Mouse (Mus musculus): ENCODE measurements around the gene Fyco1.

Gene Fyco1

DNA sequence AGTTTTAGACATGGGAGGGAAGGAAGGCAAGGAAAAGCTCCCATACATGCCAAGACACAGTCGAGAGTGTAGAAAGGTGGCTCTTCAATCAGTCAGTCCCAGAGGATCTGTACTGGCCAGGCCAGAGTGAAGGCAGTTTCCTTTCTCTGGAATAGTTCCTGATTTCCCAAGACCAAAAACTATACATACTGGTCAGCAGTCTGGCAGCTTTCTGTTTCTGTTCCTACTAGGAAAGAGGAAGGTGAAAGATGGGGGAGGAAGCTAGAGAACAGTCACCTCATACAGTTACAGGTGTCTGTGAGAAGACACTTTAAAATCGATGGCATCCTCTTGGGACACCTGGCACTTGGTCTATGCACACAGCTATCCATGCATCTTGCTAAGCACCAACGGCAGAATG lies 36.3 kb downstream of the Fyco1 start:
- DNase-seq (ENCODE audit: low spot score in 2 of 2), result no peak

DNA sequence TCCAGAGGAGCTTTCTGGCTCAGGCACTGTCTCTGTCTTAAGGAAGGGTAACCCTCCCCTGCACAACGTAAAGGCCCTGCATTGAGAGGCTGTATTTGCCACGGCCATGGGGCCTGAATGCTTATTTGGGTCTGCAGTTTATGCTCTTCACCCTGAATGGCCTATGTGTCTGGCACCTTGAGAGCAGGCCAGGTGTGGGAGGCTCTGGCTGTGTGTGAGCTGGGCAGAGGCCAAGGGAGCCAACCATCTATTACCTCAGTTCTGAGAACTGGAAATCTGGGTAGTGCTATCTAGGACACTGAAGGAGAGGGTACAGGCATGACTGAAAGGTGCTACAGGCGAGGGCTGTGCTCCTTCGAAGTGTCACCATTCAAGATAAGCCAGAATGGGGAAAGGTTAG lies 36.9 kb downstream of the Fyco1 start:
- no peak for DNase-seq (ENCODE audit: low spot score in 2 of 2)

DNA sequence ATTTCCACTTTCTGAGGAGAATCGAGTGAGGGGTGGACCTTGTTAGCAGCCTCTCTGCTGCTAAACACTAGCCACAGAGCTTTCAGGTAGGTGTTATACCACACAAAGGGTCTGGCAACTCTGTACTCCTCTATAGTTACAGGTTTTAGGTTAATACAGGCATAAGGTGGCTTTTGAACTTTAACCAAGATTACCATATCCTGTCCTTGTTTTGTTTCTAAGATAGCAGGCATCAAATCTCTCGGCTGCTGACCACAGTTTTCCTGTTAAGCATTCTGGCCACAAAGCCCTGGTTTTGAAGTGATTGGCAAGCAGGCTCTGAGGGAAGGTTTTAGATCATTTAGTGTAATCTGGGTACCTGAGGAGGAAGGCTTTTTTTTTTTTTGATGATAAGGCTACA lies 37.4 kb downstream of the Fyco1 start:
- no peak for DNase-seq (ENCODE audit: low spot score in 2 of 2)

DNA sequence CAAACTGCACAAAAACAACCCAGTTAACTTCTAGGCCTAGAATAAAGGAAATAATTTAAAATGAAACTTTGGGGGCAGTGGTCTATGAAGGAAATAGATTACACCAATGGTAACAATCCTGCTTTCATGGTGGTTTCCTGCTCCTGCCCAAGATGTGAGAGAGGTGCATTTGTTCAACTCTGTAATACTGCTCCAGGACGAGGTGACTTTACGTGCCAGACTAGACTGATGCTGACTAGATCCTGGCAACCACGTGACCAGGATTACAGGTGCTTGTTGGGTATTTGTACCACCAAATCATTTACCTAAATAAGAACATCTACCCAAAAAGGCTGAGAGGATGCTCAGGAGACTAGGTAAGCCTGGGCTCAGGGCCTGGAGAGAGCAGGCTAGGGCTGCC lies 39.9 kb downstream of the Fyco1 start:
- DNase-seq (ENCODE audit: low spot score in 2 of 2), result no peak

DNA sequence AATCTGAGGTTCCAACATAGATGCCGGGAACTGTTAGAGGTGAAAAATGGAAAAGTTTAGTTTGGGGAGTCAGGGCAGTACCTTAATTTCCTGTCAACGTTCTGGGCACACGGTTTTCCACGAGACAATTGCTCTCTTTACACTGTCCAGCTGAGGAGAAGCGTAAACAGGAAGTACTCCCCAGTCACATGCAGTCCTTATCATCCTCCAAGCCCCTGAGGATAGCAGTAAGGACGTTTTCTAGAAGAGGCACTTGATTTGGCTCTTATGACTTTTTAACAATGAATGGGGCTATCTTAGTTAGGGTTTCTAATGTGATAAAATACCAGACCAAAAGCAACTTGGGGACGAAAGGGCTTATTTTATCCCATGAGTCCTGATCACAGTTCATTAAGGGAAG lies 43.1 kb downstream of the Fyco1 start:
- DNase-seq (ENCODE audit: low spot score in 2 of 2), result no peak

DNA sequence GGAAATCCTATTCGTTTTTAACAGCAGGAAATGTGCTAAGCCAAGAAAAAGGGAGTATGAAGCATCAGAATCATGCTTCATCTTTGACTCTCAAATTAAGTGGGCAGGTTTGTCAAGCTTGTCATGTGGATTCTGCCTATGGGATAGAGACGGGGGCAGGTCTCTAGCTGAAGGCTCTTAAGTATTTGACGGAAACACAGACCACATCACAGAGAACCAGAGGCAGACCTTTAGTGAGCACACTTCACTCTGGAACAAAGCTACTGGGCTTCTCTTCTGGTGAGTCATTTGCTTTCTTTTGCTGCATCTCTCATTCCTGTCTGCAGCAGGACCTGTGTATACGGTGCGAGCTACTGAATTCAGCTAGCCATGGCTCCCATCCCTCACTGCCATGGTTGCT lies 45.4 kb downstream of the Fyco1 start, which contains the start of gene Cxcr6:
Gene Cxcr6, plus strand, starts transcription at position 209 of the 400 bp plus-strand sequence.
- no peak for DNase-seq (ENCODE audit: low spot score in 2 of 2)

DNA sequence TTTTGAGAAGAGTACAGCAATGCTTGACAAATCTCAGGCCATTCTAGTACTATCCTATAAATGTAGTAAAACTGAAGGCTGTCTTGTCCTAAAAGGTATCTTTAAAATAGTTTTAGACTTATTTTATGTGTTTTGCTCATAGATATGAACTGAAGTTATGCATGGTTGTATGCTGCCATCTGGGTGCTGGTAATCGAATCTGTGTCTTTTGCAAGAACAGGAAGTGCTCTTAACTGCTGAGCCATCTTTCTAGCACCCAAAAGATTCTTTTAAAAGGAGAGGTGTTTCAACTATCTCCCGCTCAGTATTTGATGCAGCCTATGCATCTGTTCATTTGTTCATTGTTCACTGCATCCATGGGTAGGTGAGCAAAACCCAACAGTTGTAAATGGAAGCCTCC lies 46.5 kb downstream of the Fyco1 start:
- DNase-seq (ENCODE audit: low spot score in 2 of 2), result no peak

DNA sequence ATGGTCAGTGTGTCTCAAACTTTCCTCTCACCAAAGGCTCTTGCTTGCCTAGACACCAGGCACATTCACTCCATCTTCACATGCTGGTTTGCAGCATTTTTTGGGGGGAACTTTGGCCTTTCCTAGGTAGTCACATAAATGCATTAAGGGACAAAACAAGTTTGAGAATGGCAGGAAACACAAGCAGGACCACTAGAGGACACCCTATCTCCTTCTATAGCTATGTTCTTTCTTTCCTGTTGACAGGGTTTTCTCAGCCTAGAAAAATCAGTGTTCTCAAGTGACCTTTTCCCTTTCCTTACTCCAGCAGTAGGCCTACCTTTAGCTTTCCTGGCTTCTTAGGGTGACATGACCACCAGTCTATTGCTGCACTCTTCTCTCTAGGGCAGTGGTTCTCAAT lies 48.8 kb downstream of the Fyco1 start:
- DNase-seq (ENCODE audit: low spot score in 2 of 2), result no peak

DNA sequence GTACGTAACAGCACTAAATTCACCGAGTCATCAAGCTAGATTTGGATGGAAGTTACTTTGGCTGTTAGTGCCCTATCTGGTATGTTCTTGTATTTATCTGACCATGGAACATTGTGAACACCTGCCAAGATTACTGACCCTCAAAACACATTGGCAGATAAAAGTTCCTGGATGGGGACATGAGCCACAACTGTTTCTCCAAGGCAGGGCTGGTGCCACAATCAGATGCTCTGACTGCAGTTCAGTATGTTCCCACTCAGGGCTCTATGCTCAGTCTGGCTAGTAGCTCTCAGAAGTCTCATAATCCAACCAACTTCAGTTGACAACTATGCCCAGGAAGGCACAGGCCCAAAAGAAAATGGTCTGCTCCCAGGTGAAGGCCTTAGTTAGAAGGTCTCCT lies 49.3 kb downstream of the Fyco1 start:
- DNase-seq (ENCODE audit: low spot score in 2 of 2), result no peak

DNA sequence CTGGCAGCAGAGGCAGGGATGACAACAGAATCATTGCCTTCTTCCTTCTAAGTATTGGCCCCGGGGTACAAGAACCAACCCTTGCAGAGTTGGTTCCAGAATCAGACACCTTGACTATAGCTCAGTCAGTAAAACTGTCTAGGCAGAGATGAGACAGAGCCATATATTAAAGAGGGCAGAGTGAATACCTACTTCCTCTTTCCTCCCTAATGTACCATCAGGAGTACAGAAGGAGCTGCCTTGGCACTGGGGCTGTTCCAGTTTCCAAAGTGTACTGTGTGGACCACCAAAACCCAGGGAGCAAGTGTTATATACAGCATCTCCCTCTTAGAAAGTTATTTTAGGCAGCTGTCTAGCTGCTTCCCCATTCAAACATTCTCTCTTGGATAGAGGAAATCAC lies 50.2 kb downstream of the Fyco1 start:
- no peak for DNase-seq (ENCODE audit: low spot score in 2 of 2)

DNA sequence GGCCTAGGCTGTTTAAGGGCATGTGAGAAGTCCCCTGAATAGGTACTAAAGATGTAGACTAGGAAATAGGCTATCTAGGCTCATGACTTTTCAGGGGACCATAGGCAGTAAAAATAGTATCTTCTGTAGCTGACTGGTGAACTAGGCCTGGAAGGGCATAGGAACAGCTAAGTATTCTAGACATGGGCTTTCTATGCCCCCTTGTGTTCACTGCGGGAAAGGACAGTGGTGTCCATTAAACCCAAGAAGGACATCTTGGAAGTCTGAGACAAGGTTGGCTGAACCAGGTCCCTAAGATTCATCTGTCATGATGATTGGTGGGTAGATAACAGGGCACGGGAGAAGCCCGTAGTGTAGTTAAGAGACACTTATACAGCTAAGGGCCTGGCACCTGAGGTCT lies 55.5 kb downstream of the Fyco1 start:
- peak in 1 of 2 experiments; percentile 52 for DNase-seq (ENCODE audit: low spot score in 2 of 2)

DNA sequence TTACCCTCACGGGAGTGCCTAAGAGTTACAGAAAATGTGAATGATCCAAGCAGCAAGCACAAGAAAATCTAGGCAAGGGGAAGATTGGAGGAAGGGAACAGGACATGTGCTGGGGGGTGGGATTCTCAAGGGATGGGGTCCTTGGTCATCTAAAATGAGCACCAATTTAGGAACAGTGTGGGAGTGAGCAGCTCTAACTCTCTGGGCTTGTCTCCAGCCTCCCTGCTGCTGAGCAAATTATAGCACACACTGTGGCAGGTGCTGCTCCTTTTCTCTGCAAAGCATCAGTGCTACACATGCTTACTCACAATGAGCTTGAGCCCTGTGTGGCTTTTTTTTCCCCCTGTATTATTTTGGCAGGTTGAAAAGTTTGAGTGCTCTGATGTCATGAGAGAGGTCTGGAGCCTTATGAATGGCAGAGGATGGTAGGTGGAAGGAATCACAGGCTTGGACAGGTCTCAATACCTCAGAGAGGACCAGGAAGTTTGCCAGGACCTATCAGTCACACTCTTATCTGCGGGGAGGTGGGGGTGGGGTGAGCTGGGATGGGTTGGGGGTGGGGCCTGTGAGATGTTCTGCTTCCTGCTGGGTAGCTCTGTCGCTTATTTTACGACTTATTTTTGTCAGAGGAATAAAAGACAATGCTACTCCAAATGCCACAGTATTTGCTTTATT lies 62.7 kb downstream of the Fyco1 start:
- DNase-seq (ENCODE audit: low spot score in 2 of 2), result no peak

DNA sequence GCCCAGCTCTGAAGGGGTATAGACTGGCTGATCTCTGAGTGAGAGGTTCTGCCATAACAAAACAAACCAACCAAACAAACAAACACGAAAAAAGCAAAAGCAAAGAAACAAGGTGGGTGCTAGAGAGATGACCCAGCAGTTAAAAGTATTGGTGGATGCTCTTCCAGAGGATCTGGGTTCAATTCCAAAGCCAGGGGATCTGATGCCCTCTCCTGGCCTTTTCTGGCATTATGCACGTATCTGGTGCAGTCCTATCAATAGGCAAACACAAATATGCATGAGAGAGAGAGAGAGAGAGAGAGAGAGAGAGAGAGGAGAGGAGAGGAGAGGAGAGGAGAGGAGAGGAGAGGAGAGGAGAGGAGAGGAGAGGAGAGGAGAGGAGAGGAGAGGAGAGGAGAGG lies 78.4 kb downstream of the Fyco1 start:
- DNase-seq (ENCODE audit: low spot score in 2 of 2), result peak in 1 of 2 experiments; percentile 50

DNA sequence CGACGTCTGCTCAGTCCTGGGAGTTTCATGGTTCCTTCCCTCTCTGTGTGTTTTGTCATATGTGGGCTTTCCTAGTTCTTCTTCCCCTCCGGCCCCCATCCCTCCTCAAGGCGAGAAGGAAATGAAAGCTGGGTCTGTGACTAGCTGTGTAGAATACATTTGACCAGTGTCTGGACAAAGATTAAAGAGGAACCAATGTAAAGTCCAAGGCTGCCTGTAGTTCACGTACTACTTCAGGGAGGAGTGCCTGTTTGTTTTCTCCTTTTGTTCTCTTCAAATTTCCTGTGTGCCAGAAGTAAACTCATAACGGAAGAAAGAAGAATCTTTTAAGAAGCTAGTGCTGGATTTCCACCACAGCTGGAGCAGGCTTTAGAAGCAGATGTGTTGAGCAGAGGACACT lies 82.2 kb downstream of the Fyco1 start:
- no peak for DNase-seq (ENCODE audit: low spot score in 2 of 2)

DNA sequence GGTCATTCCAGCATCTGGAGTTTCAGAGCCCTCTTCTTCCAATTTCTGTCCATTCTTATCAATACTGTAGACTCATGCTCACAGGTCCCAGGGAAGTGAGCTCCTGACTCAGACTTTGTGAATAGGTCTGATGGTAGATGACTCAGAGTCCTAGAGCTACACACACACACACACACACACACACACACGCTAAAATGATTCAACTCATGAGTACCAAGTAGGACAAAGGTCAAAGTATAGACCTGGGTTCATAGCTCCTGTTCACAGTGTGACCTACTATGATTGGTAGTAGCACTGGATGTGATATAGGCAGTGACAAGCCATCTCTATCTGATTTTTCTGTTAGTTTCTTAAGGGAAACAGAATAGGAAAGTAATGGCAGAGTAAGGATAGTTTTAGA lies 83.3 kb downstream of the Fyco1 start:
- DNase-seq (ENCODE audit: low spot score in 2 of 2), result no peak

DNA sequence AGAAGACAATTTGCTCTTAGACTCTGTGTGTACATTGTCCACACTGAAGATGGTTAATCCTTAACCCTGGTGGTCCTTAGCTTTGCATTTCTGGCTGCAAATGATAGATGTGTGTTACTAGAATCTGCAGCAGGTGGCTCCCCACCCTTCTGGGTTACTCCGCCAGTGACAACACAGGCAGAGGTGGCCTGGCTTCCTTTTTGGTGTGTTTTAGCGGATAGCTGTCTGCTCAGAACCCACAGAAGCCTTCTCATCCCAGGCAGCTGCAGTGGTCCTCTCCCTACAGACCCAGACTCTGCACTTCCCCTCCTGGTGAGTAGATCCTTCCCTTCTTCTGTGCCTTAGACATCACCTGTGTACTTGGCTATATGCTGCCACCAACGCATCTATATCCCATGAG lies 84.7 kb downstream of the Fyco1 start:
- no peak for DNase-seq (ENCODE audit: low spot score in 2 of 2)

DNA sequence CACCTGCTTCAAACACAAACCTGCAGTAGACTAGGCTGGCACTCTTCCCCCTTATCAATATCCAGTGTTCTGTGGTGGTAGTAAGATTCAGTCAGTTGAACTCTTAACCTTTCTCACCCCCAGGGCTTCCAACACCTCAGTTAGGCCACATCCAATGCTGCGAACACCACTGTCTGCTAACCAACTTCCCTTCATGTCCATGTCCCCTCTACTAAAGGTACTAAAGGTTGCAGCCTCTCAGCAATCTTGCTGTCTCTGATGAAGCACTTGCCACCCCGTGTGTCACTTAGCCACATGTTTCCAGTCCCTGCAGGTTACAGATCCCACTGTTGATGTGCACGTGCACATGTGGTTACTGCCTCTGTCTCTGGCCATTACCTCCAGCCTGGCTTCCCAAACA lies 87.9 kb downstream of the Fyco1 start:
- no peak for DNase-seq (ENCODE audit: low spot score in 2 of 2)

DNA sequence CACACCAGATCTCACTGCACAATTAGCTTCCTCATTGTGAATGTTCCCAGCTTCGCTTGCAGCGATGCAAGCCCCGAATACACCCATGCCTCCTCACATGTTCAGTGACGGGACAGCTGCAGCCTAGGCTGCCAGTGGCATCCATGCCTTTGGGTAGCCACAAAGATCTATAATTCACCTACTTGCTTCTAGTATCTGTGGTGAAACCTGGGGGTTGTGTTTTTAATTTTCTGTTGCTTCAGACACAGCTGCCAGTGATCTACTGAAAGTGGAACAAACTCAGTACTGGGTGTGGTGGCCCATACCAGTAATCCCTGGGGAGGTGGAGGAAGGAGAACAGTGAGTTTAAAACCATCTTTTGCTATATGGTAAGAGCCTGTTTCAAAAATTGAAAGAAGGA lies 88.8 kb downstream of the Fyco1 start:
- peak in 1 of 2 experiments; percentile 30 for DNase-seq (ENCODE audit: low spot score in 2 of 2)

DNA sequence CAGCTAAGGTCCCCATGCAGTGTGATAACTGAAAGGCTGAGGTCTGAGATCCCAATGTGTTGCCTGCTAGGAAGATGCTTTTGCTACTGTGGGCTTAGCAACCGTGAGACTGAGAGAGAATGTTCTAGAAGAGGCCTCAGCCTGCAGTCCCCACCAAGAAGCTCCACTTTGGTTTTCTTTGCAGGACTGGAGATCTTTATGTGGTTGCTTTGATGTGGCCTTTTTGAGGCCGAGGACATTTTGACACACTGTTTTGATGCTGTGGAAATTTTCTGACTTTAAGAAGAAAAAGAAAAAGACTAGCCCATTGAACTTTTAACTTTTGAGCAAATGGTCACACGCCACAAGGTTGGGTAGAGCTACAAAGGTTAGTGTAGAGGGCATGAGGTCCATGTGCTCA lies 90.9 kb downstream of the Fyco1 start:
- no peak for DNase-seq (ENCODE audit: low spot score in 2 of 2)

DNA sequence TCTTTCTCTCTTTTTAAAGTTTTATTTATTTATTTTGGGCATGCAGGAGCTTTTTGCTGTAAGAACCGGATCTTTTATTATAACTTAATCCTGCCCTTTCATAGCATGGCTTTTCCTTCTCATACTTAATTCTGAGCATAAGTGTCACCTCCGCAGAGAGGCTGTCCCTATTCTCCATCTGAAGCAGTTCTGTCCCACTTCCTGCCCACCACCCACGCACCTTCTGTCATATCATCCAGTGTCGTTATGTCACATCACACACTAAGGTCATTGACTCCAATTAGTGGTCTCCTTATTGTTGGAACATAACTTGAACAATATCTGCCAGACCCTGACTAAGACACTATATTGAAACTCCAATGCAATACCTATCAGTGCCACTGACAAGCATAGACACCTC lies 93.1 kb downstream of the Fyco1 start:
- DNase-seq (ENCODE audit: low spot score in 2 of 2), result no peak

DNA sequence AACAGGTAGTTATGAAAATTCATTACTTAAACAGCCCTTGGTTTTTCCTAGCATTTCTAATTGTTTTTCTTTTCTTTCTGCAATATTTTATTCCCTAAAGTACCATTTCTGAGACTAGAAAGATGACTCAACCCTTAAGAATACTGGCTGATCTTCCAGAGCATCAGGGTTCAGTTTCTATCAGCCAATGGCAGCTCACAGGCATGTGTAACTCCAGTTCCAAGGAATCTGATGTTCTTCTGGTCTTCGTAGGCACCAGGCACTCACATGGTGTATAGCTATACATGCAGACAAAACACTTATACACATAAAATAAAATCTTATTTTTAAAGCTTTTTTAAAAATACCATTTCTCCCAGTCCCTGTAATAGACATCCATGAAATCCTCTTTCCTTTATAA lies 93.5 kb downstream of the Fyco1 start:
- no peak for DNase-seq (ENCODE audit: low spot score in 2 of 2)

DNA sequence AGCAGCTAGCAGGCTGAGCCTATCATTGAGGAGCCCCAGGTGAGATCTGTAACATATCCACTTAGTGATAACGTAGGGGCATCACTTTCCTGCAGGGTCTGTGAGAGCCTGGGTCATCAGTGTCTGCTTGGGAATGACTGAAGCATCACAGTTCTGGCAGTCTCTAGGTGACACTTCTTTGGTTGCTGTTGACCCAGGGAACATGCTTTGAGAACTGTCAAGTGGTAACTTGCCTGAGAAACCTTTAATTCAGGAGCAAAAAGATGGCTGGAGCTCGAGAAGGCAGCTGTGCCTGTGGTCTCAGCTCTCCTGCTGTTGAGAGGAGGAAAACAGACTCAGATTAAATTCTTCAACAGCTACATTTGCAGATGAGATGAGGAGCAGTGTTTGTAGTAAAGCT lies 94.4 kb downstream of the Fyco1 start:
- no peak for DNase-seq (ENCODE audit: low spot score in 2 of 2)

DNA sequence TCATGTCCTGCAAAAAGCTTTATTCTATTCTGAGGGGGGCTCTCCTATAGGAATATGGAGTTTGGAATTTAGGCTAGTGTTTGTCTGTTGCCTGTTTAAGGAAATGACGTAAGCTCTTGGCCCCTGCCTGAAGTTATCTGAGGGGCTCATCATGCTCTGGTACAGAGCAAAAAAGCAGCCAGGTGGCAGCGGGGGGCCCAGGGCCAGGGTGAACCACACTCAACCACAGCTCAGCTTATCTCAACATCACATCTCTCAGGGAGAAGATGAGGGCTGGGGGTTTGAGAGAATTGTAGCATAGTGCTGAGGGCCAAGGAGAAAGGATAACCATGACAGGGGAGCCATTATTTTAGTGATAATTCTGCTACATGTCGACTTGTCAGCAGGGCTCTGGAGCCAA lies 94.9 kb downstream of the Fyco1 start:
- no peak for DNase-seq (ENCODE audit: low spot score in 2 of 2)

DNA sequence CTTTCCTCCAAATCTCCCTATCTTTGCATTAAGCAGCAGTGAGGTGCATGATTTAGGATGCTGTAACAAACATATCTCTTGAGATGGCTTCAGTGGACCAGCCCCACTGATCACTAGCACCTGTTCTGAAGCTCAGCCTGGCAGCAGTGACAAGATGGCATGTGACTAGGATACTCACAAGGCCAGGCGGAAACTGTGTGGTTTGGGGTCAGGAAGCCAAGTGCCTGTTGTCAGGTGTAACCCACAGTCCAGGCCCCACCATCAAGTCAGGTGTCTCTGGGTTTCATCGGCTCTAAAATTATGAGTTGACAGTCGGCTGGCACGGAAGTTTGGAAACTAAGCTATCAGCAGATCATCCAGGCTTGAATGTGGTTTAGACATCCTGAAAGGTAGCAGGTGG lies 97.4 kb downstream of the Fyco1 start:
- peak in 1 of 2 experiments; percentile 62 for DNase-seq (ENCODE audit: low spot score in 2 of 2)

All from spleen, postnatal 10 days (tissue).